Mouse (Mus musculus): ENCODE results near the gene Rnf135. TPM values are rescaled to one million over a fixed set of nuclear protein-coding genes. Genes with fewer than 3 reads are reported as not detected.

Gene Rnf135
- total and polyA plus RNA-seq, 3 experiments, result 10.9 to 12.4 (median 11.3) TPM

DNA sequence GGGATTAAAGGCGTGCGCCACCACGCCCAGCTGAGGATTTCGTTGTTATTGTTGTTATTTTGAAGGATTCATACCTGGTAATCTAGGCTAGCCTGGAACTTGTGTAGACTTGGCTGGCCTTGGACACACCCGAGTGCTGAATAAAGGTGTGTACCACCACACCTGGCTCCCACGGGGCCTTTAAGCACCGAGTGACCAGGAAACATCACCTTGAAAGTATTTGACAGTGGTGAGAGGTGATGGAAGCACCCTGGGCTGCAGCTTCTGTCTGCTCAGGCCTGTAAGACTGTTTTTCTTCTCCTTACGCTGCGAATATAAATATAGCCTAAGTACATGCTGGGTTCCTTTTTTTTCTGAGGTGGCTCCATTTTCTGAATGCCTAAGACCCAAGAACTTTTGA is 15.5 kb upstream of the Rnf135 start:
- H3K9me3 ChIP-seq (replicated peaks; ENCODE audit: low read length), result peaks cover 3% of the 10 kb centered on the region
- in situ Hi-C loops (cut with MboI; ENCODE audit: low pct_ligation_motif_present, low pct_unique_long_range_greater_than_20kb, low sequenced_read_pairs), result no loop called here
- TF ChIP-seq JUND (conservative IDR thresholded peaks at IDR 0.05; ENCODE audit: low read depth, low read length) (no peak), CHD2 (IDR thresholded peaks at IDR 0.05; ENCODE audit: low read length) (no peak), ZMIZ1 (IDR thresholded peaks at IDR 0.05; ENCODE audit: low read depth, low read length) (no peak), HCFC1 (IDR thresholded peaks at IDR 0.05; ENCODE audit: low read depth, low read length) (no peak), POLR2A (IDR thresholded peaks at IDR 0.05; ENCODE audit: low read depth, low read length) (no peak), MXI1 (IDR thresholded peaks at IDR 0.05; ENCODE audit: low read depth, low read length) (no peak), NELFE (IDR thresholded peaks at IDR 0.05; ENCODE audit: low read depth, low read length) (no peak), BHLHE40 (IDR thresholded peaks at IDR 0.05; ENCODE audit: low read depth, low read length) (no peak), UBTF (IDR thresholded peaks at IDR 0.05; ENCODE audit: low read depth, low read length) (no peak), TBP (conservative IDR thresholded peaks at IDR 0.05; ENCODE audit: low read depth, low read length) (no peak), CHD1 (IDR thresholded peaks at IDR 0.05; ENCODE audit: low read depth, low read length) (no peak), MAX (IDR thresholded peaks at IDR 0.05; ENCODE audit: low read length) (no peak), SMC3 (IDR thresholded peaks at IDR 0.05; ENCODE audit: low read depth, low read length) (no peak), SIN3A (IDR thresholded peaks at IDR 0.05; ENCODE audit: low read length) (no peak), EP300 (IDR thresholded peaks at IDR 0.05; ENCODE audit: low read length) (no peak), ZC3H11A (IDR thresholded peaks at IDR 0.05; ENCODE audit: low read depth, low read length) (no peak), MYC (IDR thresholded peaks at IDR 0.05; ENCODE audit: low read depth, low read length) (no peak), MAFK (IDR thresholded peaks at IDR 0.05; ENCODE audit: insufficient replicate concordance, low read length) (no peak), ELF1 (IDR thresholded peaks at IDR 0.05; ENCODE audit: low read depth, low read length) (no peak)
- peaks cover 0 to 14% of the 10 kb centered on the region in 2 experiments for H3K36me3 ChIP-seq (replicated peaks in 1 of 2; ENCODE audit: control insufficient read depth in 1 of 2, insufficient read depth in 1 of 2, low read length in 1 of 2)
- H3K9ac ChIP-seq (ENCODE audit: insufficient read depth, low read depth), result no peak overlapping the region
- H3K27ac ChIP-seq (ENCODE audit: insufficient read depth, low read depth), result no peak overlapping the region
- no peaks in the 10 kb centered on the region for H3K27me3 ChIP-seq (replicated peaks)
- dilution Hi-C loops (cut with MboI; ENCODE audit: extremely low pct_ligation_motif_present, extremely low pct_unique_long_range_greater_than_20kb, low sequenced_read_pairs), result no loop called here
- no peak overlapping the region for H3K4me3 ChIP-seq (replicated peaks in 1 of 3; ENCODE audit: low read depth in 2 of 3, low read length in 2 of 3, poor library complexity in 1 of 3)
- no peaks in the 10 kb centered on the region for H3K79me2 ChIP-seq (replicated peaks; ENCODE audit: control insufficient read depth, extremely low read depth, insufficient read depth, poor library complexity, severe bottlenecking)
- H3K4me2 ChIP-seq (ENCODE audit: insufficient read depth, low read depth, poor library complexity, severe bottlenecking), result no peak overlapping the region
- H3K4me1 ChIP-seq (ENCODE audit: control insufficient read depth in 1 of 2, insufficient read depth in 2 of 2), result peaks cover 37 to 70% of the 10 kb centered on the region in 2 experiments
- no peak for DNase-seq (ENCODE audit: extremely low read depth)

DNA sequence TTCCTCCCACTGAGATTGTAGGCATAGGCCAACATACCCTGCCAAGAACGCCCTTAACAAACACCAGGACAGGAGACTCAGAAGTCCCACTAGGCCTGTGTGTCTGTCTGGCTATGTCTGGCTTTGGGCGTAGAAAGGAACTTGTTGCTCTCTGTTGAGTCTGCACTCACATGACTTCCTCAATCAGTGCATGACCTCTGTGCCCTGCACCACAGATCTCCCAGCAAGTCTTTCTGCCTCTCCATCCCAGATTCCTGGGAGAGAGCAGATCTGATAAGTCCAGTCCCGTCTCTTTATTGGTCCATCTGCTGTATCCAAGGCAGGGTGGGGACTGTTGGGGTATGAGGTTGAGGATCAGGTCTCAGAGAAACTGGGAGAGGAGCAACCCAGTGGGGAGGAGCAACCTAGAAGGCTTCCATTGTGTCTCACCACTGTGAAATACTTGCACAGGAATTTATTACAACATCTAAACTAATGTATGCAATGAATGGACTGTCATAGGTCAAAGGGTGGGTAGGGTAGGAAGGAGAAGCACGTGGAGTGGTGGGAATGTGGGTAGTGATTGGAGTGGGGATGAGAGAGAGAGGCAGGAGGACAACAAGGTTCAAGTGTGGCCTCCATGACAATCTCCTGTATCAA is 14.9 kb upstream of the Rnf135 start:
- dilution Hi-C loops (cut with MboI; ENCODE audit: extremely low pct_ligation_motif_present, extremely low pct_unique_long_range_greater_than_20kb, low sequenced_read_pairs), result no loop called here
- peaks cover 35 to 69% of the 10 kb centered on the region in 2 experiments for H3K4me1 ChIP-seq (ENCODE audit: control insufficient read depth in 1 of 2, insufficient read depth in 2 of 2)

More for the DNA sequence above, 14.9 kb upstream of the Rnf135 start:
- Histone ChIP-seq H3K27ac (ENCODE audit: insufficient read depth, low read depth) (no peak overlapping the region), H3K4me2 (ENCODE audit: insufficient read depth, low read depth, poor library complexity, severe bottlenecking) (no peak overlapping the region), H3K9me3 (replicated peaks; ENCODE audit: low read length) (peaks cover 3% of the 10 kb centered on the region), H3K9ac (ENCODE audit: insufficient read depth, low read depth) (no peak overlapping the region), H3K79me2 (replicated peaks; ENCODE audit: control insufficient read depth, extremely low read depth, insufficient read depth, poor library complexity, severe bottlenecking) (no peaks in the 10 kb centered on the region), H3K4me3 (replicated peaks in 1 of 3; ENCODE audit: low read depth in 2 of 3, low read length in 2 of 3, poor library complexity in 1 of 3) (no peak overlapping the region), H3K36me3 (replicated peaks in 1 of 2; ENCODE audit: control insufficient read depth in 1 of 2, insufficient read depth in 1 of 2, low read length in 1 of 2) (peaks cover 0 to 14% of the 10 kb centered on the region in 2 experiments), H3K27me3 (replicated peaks) (no peaks in the 10 kb centered on the region)
- no peak for DNase-seq (ENCODE audit: extremely low read depth)
- TF ChIP-seq BHLHE40 (IDR thresholded peaks at IDR 0.05; ENCODE audit: low read depth, low read length) (peak; percentile 48; the same call in 1 of the 2 replicates), HCFC1 (IDR thresholded peaks at IDR 0.05; ENCODE audit: low read depth, low read length) (no peak)
- in situ Hi-C loops (cut with MboI; ENCODE audit: low pct_ligation_motif_present, low pct_unique_long_range_greater_than_20kb, low sequenced_read_pairs), result no loop called here

Data from CH12.LX (cell line).